Mouse (Mus musculus): Measurements from ENCODE around the gene Kat7. TPM values are rescaled to one million over a fixed set of nuclear protein-coding genes. Genes with fewer than 3 reads are reported as not detected.

Kat7 gene
- polyA plus RNA-seq, 1 experiment, result 55.5 TPM

GRCm38 (mm10) chr11:95343180-95343579 is 33.1 kb upstream of the Kat7 start:
- Histone ChIP-seq H3K27ac (ENCODE audit: control insufficient read depth, insufficient read depth, low read length) (no peak overlapping the region), H3K27me3 (ENCODE audit: control insufficient read depth, insufficient read depth, low read length) (no peaks in the 10 kb centered on the region), H3K4me1 (replicated peaks; ENCODE audit: control insufficient read depth, insufficient read depth, low read length) (peaks cover 29% of the 10 kb centered on the region), H3K4me3 (ENCODE audit: control insufficient read depth, insufficient read depth, low read length) (no peak overlapping the region), H3K36me3 (ENCODE audit: control insufficient read depth, insufficient read depth, low read length) (peaks cover 25% of the 10 kb centered on the region)
- no peak for DNase-seq
- TF ChIP-seq CTCF (IDR thresholded peaks at IDR 0.05; ENCODE audit: borderline replicate concordance, control insufficient read depth, extremely low read depth, insufficient read depth, low read length, poor library complexity) (no peak), POLR2A (IDR thresholded peaks at IDR 0.05; ENCODE audit: control insufficient read depth, extremely low read depth, insufficient read depth, low read length, poor library complexity) (no peak)
- WGBS, result 79% methylated on average over 4 of the region's 4 CpGs

- H3K4me3 ChIP-seq (ENCODE audit: control insufficient read depth, insufficient read depth, low read length), result no peak overlapping the region
- TF ChIP-seq CTCF (IDR thresholded peaks at IDR 0.05; ENCODE audit: borderline replicate concordance, control insufficient read depth, extremely low read depth, insufficient read depth, low read length, poor library complexity) (no peak), POLR2A (IDR thresholded peaks at IDR 0.05; ENCODE audit: control insufficient read depth, extremely low read depth, insufficient read depth, low read length, poor library complexity) (no peak)
- no peak overlapping the region for H3K27ac ChIP-seq (ENCODE audit: control insufficient read depth, insufficient read depth, low read length)
- no peaks in the 10 kb centered on the region for H3K27me3 ChIP-seq (ENCODE audit: control insufficient read depth, insufficient read depth, low read length)
- no peak for DNase-seq
- H3K4me1 ChIP-seq (replicated peaks; ENCODE audit: control insufficient read depth, insufficient read depth, low read length), result peaks cover 29% of the 10 kb centered on the region
- peaks cover 4% of the 10 kb centered on the region for H3K36me3 ChIP-seq (ENCODE audit: control insufficient read depth, insufficient read depth, low read length)
- 25% methylated on average over 5 of the region's 5 CpGs for WGBS
These were observed 30.6 kb upstream of the Kat7 start for GRCm38 (mm10) chr11:95340664-95341063.

- no peak for TF ChIP-seq POLR2A (IDR thresholded peaks at IDR 0.05; ENCODE audit: control insufficient read depth, extremely low read depth, insufficient read depth, low read length, poor library complexity)
- no peak for TF ChIP-seq CTCF (IDR thresholded peaks at IDR 0.05; ENCODE audit: borderline replicate concordance, control insufficient read depth, extremely low read depth, insufficient read depth, low read length, poor library complexity)
- Histone ChIP-seq H3K4me3 (ENCODE audit: control insufficient read depth, insufficient read depth, low read length) (no peak overlapping the region), H3K27ac (ENCODE audit: control insufficient read depth, insufficient read depth, low read length) (no peak overlapping the region), H3K36me3 (ENCODE audit: control insufficient read depth, insufficient read depth, low read length) (peaks cover under 1% of the 10 kb centered on the region; the same call in 1 of the 2 replicates), H3K27me3 (ENCODE audit: control insufficient read depth, insufficient read depth, low read length) (no peaks in the 10 kb centered on the region), H3K4me1 (replicated peaks; ENCODE audit: control insufficient read depth, insufficient read depth, low read length) (peaks cover 27% of the 10 kb centered on the region)
- no peak for DNase-seq
- WGBS, result 82% methylated on average over 1 of the region's 1 CpGs
These were observed 30.2 kb upstream of the Kat7 start for GRCm38 (mm10) chr11:95340259-95340658.

- peak; percentile 36 for DNase-seq
- H3K27ac ChIP-seq (ENCODE audit: control insufficient read depth, insufficient read depth, low read length), result peak overlapping the region; percentile 37
- WGBS, result 22% methylated on average over 14 of the region's 14 CpGs
- no peak for TF ChIP-seq POLR2A (IDR thresholded peaks at IDR 0.05; ENCODE audit: control insufficient read depth, extremely low read depth, insufficient read depth, low read length, poor library complexity)
- TF ChIP-seq CTCF (IDR thresholded peaks at IDR 0.05; ENCODE audit: borderline replicate concordance, control insufficient read depth, extremely low read depth, insufficient read depth, low read length, poor library complexity), result no peak
- H3K4me3 ChIP-seq (ENCODE audit: control insufficient read depth, insufficient read depth, low read length), result peak overlapping the region; percentile 37
- no peaks in the 10 kb centered on the region for H3K36me3 ChIP-seq (ENCODE audit: control insufficient read depth, insufficient read depth, low read length)
- H3K27me3 ChIP-seq (ENCODE audit: control insufficient read depth, insufficient read depth, low read length), result no peaks in the 10 kb centered on the region
- H3K4me1 ChIP-seq (replicated peaks; ENCODE audit: control insufficient read depth, insufficient read depth, low read length), result peaks cover 25% of the 10 kb centered on the region
These were observed 29.5 kb upstream of the Kat7 start for GRCm38 (mm10) chr11:95339471-95340021.

- DNase-seq, result peak; percentile 28
- Histone ChIP-seq H3K4me1 (replicated peaks; ENCODE audit: control insufficient read depth, insufficient read depth, low read length) (peaks cover 24% of the 10 kb centered on the region), H3K27ac (ENCODE audit: control insufficient read depth, insufficient read depth, low read length) (peak overlapping the region; percentile 77), H3K27me3 (ENCODE audit: control insufficient read depth, insufficient read depth, low read length) (no peaks in the 10 kb centered on the region), H3K4me3 (ENCODE audit: control insufficient read depth, insufficient read depth, low read length) (peak overlapping the region; percentile 99), H3K36me3 (ENCODE audit: control insufficient read depth, insufficient read depth, low read length) (no peaks in the 10 kb centered on the region)
- WGBS, result 1% methylated on average over 9 of the region's 9 CpGs
- no peak for TF ChIP-seq CTCF (IDR thresholded peaks at IDR 0.05; ENCODE audit: borderline replicate concordance, control insufficient read depth, extremely low read depth, insufficient read depth, low read length, poor library complexity)
- TF ChIP-seq POLR2A (IDR thresholded peaks at IDR 0.05; ENCODE audit: control insufficient read depth, extremely low read depth, insufficient read depth, low read length, poor library complexity), result no peak
These were observed 27.8 kb upstream of the Kat7 start for GRCm38 (mm10) chr11:95337846-95338342.

GRCm38 (mm10) chr11:95337129-95337813 is 27.2 kb upstream of the Kat7 start:
- TF ChIP-seq POLR2A (IDR thresholded peaks at IDR 0.05; ENCODE audit: control insufficient read depth, extremely low read depth, insufficient read depth, low read length, poor library complexity), result no peak
- TF ChIP-seq CTCF (IDR thresholded peaks at IDR 0.05; ENCODE audit: borderline replicate concordance, control insufficient read depth, extremely low read depth, insufficient read depth, low read length, poor library complexity), result no peak; the same call in 1 of the 2 replicates
- Histone ChIP-seq H3K36me3 (ENCODE audit: control insufficient read depth, insufficient read depth, low read length) (no peaks in the 10 kb centered on the region), H3K27ac (ENCODE audit: control insufficient read depth, insufficient read depth, low read length) (peak overlapping the region; percentile 77), H3K4me3 (ENCODE audit: control insufficient read depth, insufficient read depth, low read length) (peak overlapping the region; percentile 99), H3K4me1 (replicated peaks; ENCODE audit: control insufficient read depth, insufficient read depth, low read length) (peaks cover 26% of the 10 kb centered on the region), H3K27me3 (ENCODE audit: control insufficient read depth, insufficient read depth, low read length) (no peaks in the 10 kb centered on the region)
- peak; percentile 72 for DNase-seq
- WGBS, result under 1% methylated on average over 50 of the region's 50 CpGs

Measured in thymus, adult 2 months (tissue).